Mouse (Mus musculus): ENCODE results near the gene Rnf222.

- TF ChIP-seq POLR2A (IDR thresholded peaks at IDR 0.05; ENCODE audit: borderline replicate concordance, control insufficient read depth, low read depth, low read length) (no peak), CTCF (IDR thresholded peaks at IDR 0.05; ENCODE audit: control insufficient read depth, insufficient read depth, low read length) (no peak)
Measured at GRCm38 (mm10) chr11:68924749-68925148, 36.4 kb downstream of the Rnf222 start.
